Mouse (Mus musculus): ENCODE results near the gene Rragc. TPM values are rescaled to one million over a fixed set of nuclear protein-coding genes. Genes with fewer than 3 reads are reported as not detected.
"Not testable (repeated sequence)": the region's sequence is repeated elsewhere in the genome, so short reads cannot be mapped to it uniquely, and the experiment has no call there.

Gene Rragc
- 10 to 100 TPM; 47.4 to 52.6 TPM for total RNA-seq (2021)

GRCm38 (mm10) chr4:123916748-123917547, at the start of gene Rragc:
Rragc (plus strand) TSS chr4:123917446.
- intact Hi-C loops (cut with DNase I): no loop called here
- DNase-seq (ENCODE audit: extremely low spot score in 1 of 2, low spot score in 2 of 2): peak; percentile 100

DNA sequence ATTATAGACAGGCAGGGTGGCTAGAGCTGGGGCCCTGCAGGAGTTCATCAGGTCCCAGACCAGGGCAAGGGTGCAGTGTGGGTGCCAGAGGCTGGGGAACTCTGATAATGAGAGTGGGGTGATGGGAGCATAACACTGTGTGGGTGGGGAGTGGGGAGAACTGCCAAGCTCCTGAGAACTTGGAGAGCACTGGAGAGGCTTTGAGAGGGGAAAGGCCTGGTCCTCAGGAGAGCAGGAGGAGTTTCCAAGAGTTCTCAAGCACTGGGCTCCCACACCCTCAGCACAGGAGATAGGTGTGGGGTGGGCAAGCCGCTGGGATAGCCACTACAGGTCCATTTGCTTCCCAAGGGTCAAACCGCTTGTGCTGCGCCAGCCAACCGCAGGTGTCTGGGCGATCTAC, 23.5 kb upstream of the Rragc start:
- DNase-seq (ENCODE audit: extremely low spot score in 1 of 2, low spot score in 2 of 2): no peak
- intact Hi-C loops (cut with DNase I): no loop called here

GRCm38 (mm10) chr4:123894295-123894694, 23.0 kb upstream of the Rragc start:
- no peak for DNase-seq (ENCODE audit: extremely low spot score in 1 of 2, low spot score in 2 of 2)
- intact Hi-C loops (cut with DNase I): no loop called here

DNA sequence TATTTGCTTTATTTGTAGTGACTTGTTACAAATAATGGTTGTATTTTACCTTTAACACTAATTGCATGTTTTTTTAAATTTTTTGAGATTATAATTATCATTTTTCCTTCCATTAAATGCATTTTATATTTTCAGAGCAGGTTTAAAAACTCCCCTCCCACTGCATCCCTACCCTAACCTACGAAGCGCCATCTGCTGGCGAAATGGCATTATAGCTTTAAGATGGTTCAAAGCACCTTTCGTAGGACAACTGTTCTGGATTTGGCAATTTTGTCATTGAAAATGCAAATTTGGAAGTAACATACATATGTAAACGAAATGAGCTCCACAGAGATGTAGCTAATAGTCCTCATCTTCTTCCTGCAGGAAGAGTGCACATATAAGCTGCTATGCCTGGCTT, 18.6 kb upstream of the Rragc start:
- intact Hi-C loops (cut with DNase I): loop anchor here (5.0 kb wide), 2 partner anchors 86 to 141 kb away; no protein-coding TSS in a partner anchor
- peak; percentile 48 to 63 for DNase-seq (ENCODE audit: extremely low spot score in 1 of 2, low spot score in 2 of 2)

DNA sequence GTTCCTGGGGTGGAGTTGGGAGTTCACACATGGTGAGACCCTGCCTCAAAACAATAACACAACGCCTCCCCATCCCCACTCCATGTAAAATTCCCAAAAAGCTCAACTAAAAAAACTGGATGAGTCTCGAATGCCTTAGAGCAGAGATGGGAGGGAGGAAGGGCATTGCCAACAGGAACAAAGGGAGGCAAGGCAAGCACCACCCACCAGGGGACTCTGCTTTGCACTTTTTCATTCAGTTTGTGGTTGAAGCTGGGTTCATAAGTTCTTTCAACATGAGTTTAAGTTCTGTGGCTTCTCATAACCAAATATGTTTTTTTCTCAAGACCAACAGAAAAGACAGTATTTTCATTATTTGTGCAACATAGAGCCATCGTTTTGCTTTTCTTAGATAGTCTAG, 13.8 kb upstream of the Rragc start:
- no peak for DNase-seq (ENCODE audit: extremely low spot score in 1 of 2, low spot score in 2 of 2)
- intact Hi-C loops (cut with DNase I): no loop called here

DNA sequence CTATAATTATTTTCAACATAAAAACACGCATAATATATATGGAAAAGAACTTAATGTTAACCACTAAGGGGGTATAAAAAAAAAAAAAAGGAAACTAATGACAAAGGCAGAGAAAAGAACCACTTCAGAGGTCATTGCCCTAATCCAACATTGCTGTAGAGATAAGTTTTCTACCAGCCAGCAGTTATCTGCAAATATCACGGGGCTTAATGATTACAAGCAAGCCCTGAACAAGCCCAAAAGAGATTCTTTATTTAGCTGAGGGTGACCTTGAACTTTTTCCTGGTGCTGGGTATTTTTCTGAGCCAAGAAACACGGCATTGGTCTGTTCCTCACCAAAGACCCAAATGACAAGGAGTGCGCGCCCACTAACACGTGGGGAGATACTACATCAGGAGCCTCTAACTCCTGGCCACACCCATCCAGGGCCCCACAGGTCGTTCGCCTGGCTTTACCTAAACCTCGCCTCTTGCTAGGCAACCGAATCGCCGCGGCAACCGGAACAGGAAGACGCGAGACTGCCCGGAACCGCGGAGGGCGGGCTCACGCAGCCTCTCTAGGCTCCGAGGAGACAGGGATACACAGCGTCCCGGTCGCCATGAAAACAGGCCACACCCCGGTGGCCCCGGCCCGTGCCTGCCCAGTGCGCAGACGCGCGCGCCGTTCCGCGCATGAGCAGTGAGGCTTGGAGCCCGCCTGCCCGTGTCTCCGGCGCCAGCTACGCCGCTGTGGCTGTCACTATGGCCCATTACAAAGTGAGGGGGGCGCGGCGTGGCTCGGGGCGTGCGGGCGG, 12.7 kb upstream of the Rragc start, which contains the start of gene Mycbp:
Gene Mycbp, plus strand, starts transcription at position 500 of the 793 bp plus-strand sequence.
- DNase-seq (ENCODE audit: extremely low spot score in 1 of 2, low spot score in 2 of 2): peak; percentile 97 to 99
- intact Hi-C loops (cut with DNase I): no loop called here

DNA sequence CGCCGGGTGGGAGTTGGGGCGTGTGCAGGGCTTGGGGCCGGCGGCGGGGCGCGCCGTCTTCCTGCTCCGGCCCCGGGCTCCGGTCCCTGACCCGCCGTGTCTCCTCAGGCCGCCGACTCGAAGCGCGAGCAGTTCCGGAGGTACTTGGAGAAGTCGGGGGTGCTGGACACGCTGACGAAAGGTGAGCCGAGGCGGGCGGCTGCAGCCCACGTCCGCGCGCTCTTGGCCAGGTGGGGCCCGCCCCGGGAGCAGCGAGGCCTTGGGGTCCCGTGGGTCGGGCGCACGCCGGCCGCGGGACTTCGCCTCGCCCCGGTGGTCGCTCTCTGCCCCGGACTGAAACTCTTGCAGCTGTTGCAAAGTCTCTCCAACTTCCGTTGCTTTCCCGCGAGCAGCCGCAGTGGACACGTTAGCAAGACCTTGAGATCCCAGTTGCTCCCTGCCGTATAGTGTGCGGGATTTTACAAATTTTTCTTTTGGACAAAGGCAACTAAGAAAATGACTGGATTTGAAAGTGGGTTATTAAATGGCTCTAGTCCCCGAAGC, 12.0 kb upstream of the Rragc start:
- no peak for DNase-seq (ENCODE audit: extremely low spot score in 1 of 2, low spot score in 2 of 2)
- intact Hi-C loops (cut with DNase I): no loop called here

DNA sequence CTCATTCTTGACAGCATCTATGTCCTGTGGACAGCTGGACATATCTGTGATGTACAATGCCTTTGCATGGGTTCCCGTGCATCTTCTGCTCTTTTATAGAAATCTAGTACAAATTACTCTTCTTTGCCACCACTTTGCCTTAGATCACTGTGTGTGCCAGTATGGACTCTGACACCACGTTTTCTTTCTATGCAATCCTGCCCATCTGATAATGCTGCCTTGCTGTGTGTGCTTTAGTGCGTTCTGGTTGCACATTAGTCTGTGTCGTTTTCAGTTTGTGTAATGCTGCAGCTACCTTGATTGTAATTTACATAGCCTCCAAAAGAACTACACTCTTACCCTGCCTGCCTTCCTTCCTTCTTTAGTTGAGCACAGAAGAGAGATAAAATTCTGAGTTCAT, 5.7 kb upstream of the Rragc start:
- no peak for DNase-seq (ENCODE audit: extremely low spot score in 1 of 2, low spot score in 2 of 2)
- intact Hi-C loops (cut with DNase I): no loop called here

GRCm38 (mm10) chr4:123912431-123912830, 4.8 kb upstream of the Rragc start:
- DNase-seq (ENCODE audit: extremely low spot score in 1 of 2, low spot score in 2 of 2): no peak
- intact Hi-C loops (cut with DNase I): no loop called here

- intact Hi-C loops (cut with DNase I): no loop called here
- peak in 1 of 2 experiments; percentile 57 for DNase-seq (ENCODE audit: extremely low spot score in 1 of 2, low spot score in 2 of 2)
Measured at GRCm38 (mm10) chr4:123917548-123918140, 398 bp downstream of the Rragc start, which contains the start of gene 4930535I16Rik. 4930535I16Rik (minus strand) TSS chr4:123918022.

DNA sequence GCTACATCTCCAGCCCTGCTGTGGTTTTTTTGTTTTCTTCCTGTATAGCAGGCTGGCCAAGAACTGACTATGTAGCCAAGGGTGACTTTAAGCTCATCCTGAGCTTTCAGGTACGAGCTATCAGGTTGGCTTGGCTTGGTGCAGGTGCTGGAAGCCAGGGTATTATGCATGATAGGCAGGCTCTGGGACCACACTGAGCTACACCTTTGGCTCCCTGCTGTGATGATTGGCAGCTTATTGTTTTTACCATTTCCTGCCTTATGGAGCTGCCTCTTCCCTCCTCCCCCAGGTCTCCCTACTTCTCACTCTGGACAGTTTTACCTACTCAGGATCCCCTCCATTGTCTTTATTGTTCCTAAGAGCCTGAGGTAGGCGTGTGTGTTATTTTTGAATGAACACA, 1.6 kb downstream of the Rragc start:
- DNase-seq (ENCODE audit: extremely low spot score in 1 of 2, low spot score in 2 of 2): no peak
- intact Hi-C loops (cut with DNase I): no loop called here

DNA sequence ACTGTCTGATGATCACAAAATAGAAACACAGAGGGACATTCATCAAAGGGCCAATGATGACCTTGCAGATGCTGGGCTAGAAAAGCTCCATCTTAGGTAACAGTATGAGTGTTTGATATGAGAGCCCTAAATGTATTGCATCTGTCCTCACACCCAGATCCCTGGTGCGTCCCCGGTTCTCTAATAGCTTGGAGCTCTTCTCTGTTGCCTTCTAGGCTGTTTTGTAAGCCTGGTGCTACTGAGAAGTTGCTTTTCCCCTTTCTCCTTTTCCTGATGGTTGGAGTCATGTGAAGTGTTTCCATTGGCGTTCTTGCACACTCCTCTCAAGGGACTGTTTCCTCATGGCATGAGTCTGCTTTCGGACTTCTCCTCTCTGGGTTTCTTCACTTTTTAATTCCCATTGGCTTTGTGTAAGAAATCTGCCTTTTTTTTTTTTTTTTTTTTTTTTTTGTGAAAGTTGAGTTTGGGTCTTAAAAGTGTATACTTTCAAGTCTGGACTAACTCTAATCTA, 3.9 kb downstream of the Rragc start:
- DNase-seq (ENCODE audit: extremely low spot score in 1 of 2, low spot score in 2 of 2): no peak
- intact Hi-C loops (cut with DNase I): no loop called here

DNA sequence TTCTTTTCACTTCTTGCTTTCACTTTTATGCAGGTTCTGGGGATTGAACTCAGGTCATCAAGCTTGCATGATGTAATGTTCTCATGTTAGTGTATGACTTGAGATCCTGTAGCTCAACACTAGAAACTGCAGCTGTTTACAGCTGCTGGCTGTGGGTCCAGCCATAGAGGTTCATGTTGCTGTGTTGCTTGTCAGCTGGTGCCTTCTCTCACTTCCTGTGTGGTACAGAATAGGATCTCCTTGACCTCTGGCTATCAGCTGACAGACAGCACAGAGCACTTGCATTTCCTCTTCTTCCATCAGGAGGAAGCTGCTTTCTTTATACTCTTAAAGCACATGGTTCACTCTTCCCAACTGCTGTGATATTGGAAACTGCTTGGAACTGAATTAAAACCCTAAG, 10.7 kb downstream of the Rragc start:
- no peak for DNase-seq (ENCODE audit: extremely low spot score in 1 of 2, low spot score in 2 of 2)
- intact Hi-C loops (cut with DNase I): no loop called here

DNA sequence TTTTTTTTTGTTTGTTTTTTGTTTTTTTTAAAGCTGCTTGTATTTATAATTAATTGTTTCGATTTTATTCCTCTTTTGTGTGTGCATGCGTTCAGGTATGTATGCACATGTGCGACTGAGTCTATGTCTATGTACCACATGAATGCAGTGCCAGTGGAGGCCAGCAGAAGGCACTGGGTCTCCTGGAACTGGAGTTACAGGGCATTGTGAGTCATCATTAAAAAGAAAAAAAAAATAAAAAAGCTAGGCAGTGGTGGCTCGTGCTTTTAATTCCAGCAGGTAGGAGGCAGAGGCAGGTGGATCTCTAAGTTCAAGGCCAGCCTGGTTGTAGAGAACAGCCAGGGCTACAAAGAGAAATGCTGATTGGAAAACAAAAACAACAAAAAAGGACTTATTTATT, 12.7 kb downstream of the Rragc start:
- no peak for DNase-seq (ENCODE audit: extremely low spot score in 1 of 2, low spot score in 2 of 2)
- intact Hi-C loops (cut with DNase I): loop anchor here (10.0 kb wide), 1 partner anchor 785 kb away; the partner anchor contains the start of gene Sf3a3

GRCm38 (mm10) chr4:123934306-123934705, 17.1 kb downstream of the Rragc start:
- no peak for DNase-seq (ENCODE audit: extremely low spot score in 1 of 2, low spot score in 2 of 2)
- intact Hi-C loops (cut with DNase I): loop anchor here (10.0 kb wide), 1 partner anchor 780 kb away; the partner anchor contains the start of gene Sf3a3

- intact Hi-C loops (cut with DNase I): loop anchor here (5.0 to 10.0 kb wide), 2 partner anchors 741 to 779 kb away; partner anchors contain the start of gene Sf3a3
- no peak for DNase-seq (ENCODE audit: extremely low spot score in 1 of 2, low spot score in 2 of 2)
Measured at GRCm38 (mm10) chr4:123936059-123936458, 18.8 kb downstream of the Rragc start.

DNA sequence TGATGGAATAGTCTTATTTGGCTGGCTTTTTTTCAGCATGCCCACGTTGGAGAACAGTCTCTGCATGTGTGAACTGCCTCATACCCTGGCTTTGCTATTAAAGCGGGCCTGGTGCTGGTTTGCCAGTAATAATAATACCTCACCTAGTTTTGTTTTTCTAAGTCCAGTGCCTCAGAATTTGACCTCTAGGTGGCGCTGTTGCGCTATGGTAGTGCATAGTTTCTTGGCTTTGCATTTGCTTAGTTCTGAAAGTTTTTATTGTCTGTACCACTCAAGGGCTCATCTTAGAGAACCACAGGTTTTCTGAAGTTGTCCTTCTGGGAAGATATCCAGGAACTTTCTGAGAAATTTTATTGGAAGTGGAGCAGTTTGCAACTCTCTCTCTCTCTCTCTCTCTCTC, 22.6 kb downstream of the Rragc start:
- intact Hi-C loops (cut with DNase I): loop anchor here (5.0 to 10.0 kb wide), 2 partner anchors 737 to 775 kb away; partner anchors contain the start of gene Sf3a3
- peak; percentile 67 to 80 for DNase-seq (ENCODE audit: extremely low spot score in 1 of 2, low spot score in 2 of 2)

DNA sequence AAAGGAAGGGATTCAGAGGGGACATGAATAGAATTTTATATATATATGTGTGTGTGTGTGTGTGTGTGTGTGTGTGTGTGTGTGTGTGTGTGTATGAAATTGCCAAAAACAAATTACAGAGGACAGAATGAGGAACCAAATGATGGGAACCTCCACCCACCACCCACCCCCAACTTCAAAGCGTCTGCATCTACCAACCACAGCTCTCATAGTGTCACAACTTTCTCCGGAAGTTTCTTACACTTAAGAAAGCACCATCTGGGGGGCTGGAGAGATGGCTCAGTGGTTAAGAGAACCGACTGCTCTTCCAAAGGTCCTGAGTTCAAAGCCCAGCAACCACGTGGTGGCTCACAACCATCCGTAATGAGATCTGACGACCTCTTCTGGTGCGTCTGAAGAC, 23.6 kb downstream of the Rragc start:
- DNase-seq (ENCODE audit: extremely low spot score in 1 of 2, low spot score in 2 of 2); intact Hi-C loops (cut with DNase I): not testable (repeated sequence)

DNA sequence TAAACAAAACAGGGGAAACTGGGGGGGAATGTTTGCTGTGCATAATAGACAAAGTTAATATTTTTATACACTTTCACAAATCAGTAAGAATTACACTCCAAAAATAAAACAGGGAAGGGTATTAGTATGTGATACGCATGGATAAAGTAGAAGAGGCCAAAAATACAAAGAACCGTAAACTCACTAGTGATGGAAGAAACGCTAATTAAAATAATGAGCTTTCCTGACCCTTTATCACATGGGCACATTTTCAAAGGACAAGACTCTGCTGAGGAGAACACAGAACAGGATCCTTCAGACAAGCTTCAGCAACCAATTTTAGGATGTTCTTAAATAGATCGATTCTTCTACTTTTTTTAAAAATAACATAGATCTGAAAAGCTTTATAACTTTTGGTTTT, 29.5 kb downstream of the Rragc start:
- intact Hi-C loops (cut with DNase I): no loop called here

More for the DNA sequence above, 29.5 kb downstream of the Rragc start:
- no peak for DNase-seq (ENCODE audit: extremely low spot score in 1 of 2, low spot score in 2 of 2)
